Mouse (Mus musculus): ENCODE data around the gene Map2k2.
"Not testable (repeated sequence)": the region's sequence is repeated elsewhere in the genome, so short reads cannot be mapped to it uniquely, and the experiment has no call there.

The Map2k2 gene

DNA sequence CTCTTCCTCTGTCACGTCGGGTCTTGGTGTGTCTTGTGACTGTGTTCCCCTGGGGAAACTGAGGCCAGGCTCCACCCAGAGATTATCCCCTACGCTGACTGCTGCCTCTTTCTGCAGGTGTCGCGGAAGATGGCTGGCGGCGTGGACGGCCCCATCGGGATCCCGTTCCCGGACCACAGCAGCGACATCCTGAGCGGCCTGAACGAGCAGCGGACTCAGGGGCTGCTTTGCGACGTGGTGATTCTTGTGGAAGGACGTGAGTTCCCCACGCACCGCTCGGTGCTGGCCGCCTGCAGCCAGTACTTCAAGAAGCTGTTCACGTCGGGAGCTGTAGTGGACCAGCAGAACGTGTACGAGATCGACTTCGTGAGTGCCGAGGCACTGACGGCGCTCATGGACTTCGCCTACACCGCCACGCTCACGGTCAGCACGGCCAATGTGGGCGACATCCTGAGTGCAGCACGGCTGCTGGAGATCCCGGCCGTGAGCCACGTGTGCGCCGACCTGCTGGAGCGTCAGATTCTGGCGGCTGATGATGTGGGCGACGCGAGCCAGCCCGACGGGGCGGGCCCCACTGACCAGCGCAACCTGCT lies 38.2 kb downstream of the Map2k2 start:
- no peak for DNase-seq

DNA sequence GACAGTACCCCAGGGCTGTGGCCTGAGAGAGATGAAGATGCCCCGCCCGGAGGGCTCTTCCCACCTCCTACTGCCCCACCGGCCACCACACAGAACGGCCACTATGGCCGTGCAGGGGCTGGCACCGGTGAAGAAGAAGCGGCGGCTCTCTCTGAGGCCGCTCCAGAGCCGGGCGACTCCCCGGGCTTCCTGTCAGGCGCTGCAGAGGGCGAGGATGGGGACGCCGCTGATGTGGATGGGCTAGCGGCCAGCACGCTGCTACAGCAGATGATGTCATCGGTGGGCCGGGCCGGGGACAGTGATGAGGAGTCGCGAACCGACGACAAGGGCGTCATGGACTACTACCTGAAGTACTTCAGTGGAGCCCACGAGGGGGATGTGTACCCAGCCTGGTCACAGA lies 39.0 kb downstream of the Map2k2 start:
- DNase-seq: no peak

DNA sequence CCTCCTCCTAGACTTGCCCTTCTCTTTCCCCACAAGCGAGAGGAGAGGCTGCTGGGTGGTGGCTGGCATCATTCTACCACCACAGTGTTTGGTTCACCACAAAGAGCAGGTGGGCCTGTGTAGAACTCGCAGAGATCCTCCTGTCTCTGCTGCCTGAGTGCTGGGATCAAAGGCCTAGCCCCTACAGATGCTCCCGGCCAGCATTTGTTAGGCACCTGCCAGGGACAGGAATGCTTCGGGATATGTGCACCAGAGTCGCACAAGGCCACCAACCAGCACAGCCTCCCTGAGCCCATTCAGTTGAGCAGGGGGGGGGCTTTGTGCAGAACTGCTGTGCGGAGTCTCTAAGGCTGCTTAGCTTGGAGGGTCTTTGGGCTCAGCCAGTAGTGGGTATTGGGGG lies 39.6 kb downstream of the Map2k2 start:
- DNase-seq: no peak

DNA sequence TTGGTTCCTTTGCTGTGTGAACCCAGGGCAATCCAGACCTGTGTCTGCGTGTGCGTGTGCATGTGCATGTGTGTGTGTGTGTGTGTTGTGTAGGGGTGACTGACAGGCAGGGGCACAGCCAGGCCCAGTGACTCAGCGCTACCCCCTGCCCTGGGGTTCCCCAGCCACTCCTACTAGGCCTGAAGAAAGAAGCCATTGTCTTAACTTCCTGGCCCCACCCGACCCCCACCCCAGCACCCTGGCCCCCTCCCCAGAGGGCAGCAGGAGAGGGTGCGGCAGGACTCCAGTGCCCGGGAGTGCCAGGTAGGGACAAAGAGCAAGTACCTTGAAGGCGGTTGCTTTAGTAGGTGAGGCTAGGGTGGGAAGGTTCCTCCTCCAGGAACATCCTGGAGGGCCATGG lies 40.1 kb downstream of the Map2k2 start:
- no peak for DNase-seq

DNA sequence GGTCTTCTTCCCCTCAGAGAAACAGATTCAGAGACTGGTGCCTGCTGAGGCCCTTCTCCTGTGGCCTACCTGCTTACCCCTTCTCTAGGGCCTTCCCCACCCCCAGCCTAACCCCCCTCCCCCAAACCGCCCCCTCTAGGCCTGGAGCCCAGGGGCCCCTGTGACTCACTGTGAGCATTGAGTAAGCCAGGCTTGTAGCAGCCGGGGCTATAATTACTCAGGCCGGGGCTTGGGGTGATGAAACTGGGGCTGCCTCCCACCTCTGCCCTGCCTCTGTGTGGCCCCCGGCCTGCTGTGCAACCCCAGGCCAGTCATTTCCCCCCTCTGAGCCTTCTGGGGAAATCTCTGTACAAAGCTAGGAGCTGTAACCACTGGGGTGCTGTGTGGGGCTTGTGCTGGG lies 40.6 kb downstream of the Map2k2 start:
- no peak for DNase-seq

DNA sequence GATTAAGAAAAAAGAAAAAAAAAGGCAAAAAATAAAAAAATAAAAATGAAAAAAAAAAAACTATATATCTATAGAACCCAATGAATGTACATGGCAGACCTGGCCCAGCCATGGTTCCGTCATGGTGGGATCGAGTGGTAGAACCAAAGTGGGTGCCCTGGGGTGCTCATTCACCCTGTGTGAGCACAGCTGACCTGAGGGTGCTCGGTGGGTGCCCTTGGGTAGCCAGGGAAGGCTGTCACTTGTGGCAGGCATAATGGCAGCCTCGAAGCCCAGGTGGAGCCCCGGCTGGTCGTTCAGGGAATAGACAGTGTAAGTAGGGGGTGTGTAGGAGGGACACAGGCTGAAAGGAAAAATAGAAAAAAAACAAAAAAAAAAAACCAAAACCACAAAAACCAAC lies 45.5 kb downstream of the Map2k2 start:
- DNase-seq: no peak

DNA sequence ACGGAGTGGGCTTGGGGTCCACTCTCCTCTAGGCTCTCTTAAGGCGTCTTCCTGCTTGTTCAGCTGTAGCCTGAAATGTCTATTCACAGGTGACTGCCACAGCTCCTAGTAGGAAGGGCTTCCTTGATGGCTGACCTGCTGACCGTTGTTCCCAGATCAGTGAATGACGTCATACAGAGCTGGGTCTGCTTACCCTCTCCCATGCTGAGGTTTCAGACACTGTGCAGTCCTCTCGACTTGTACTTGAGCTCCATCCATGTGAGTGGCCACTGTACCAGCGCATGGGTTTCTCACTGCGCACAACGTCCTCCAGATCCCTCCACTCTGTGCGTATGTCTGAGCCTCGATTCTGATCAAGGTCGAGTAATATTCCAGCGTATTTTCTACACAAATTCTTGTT lies 46.9 kb downstream of the Map2k2 start:
- DNase-seq: no peak

DNA sequence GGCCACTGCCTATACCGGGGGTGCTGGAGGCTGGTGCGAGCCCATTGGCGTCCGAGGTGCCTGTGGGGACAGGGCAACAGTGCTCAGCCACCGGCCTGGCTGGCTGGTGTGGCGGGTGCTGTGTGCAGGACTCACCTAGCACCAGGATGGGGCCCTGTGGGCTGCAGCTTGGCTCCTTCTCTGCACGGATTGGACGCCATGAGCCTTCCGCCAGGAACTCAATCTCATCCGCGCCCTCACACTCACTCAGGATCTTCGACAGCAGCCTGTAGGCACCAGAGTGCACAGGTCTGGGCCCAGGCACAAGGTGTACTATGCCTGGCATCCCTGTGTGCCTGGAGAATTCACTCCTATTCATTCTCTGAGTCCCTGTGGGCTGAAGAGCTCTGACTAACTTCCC lies 48.6 kb downstream of the Map2k2 start:
- DNase-seq: no peak

DNA sequence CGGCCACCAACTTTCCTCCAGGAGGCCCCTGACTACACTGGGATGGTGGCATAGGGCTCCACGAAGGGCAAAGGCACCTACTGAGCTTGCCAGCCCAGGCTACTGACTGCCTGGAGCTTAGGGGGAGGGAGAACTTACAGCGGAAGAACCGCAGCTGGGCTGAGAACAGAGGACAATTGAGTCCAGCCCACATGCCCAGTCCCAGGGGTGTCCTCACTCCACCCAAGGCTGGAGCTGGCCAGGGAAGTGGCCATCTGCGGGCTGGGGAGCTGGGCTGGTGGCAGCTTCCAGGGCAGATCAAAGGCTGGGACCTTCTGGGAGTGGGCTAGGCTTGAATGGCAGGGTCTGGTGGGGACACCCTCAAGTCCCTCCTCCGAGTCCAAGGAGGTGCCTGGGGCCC lies 49.0 kb downstream of the Map2k2 start:
- DNase-seq: no peak

DNA sequence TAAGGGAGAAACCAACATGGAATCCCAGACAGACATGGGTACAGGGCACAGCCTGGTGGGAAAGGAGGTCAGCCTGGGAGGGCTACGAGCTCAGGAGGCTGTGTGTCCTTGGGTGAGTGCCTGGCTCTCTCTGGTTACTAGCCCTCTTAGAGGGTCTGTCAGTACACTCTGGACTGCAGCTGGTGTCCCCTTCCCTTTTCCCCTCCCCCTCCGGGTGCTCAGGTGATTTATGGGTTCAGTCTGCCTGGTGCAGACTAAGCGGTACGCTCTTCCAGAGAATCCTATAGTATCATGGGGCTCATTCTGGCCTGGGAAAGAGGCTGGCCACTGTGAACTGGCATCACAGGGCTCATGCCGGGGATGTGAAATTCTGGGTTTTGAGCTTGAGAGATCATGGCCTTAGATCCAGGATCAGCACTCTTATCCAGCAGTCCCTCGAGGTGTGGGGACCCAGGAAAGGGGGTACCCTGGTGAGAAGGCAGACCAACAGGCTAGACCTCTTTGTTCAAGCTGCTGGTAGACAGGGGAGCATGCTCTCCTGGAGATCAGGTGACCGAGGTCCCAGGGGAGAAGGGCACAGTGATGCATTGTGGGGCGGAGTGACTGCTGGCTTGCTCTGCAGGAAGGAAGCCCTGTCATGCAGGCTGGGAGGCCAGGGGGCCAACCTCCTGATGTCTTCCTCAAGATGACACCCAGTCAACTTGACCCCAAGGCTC lies 56.0 kb downstream of the Map2k2 start:
- no peak for DNase-seq

DNA sequence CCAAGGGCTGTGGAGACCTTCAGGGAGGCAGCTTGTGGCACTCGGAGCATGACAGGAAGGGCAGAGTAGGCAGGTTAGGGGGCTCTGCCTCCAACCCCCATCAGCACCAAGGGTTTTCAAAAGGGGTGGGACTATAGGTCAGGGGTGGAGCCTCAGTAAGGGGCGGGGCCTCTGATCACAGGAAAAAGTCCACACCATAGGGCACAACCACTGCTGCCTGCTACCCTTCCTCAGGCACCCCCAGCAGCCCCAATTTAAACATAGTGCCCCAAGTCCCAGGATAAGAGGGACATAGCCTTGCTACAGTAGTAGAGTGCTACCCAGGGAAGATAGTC lies 56.6 kb downstream of the Map2k2 start:
- no peak for DNase-seq

DNA sequence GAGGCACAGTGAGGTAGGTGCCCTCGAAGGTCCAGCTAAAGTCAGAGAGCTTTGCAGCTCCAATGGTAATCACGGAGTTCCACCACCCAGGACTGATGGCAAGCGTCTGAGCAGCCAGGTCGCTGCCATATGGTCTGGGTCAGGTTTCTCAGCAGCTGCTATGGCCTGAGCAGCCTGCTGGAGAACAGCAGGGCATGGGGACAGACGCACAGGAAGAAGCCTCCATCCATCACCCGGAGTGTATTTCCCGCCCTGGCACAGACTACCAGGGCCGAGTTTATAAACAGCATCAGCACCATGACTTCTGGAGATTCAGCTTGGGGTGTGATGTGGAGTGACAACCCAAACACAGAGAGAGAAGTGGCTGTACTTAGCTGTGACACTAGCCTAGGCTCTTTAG lies 59.4 kb downstream of the Map2k2 start:
- no peak for DNase-seq

DNA sequence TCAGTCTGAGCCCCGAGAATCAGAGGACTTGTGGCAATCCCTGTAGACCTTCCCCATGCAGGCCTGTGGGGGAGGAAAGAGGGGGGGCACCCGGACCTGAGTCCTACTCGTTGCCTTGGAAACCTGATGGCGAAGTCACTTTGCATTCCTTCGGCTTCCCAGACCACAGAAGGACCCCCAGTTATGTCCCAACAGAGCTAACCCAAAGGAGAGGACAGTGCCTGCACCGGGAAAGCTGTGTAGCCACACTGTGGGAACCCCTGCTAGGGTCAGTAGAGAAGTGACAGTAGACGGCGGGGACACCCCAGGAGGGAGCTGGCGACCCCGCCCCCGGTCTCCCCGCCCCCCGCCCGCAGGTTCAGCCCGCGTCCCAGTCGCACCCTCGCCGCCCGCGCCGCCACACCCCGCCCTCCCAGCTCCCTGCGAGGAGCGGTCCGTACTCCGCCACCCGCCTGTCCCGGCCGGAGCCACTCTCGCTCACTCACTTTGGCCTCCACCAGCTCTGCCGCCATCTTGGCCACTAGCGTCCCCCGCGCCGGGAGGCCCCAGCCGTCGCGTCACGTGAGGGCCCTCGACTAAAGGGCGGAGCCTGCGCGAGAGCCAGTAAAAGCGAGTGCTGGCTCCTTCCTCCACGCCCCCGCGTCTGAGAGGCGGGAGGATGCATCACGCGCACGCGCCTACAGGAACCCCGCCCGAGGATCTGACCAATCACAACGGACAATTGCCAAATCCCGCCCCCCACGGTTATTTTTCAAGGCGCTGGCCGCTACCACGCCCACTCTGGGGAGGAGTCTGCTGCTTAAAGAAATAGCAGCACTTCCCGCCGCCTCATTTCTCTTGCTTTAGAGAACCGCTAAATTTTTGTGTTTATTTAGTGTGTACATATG lies 61.7 kb downstream of the Map2k2 start, which contains the start of gene Pias4:
TSS of gene Pias4 (minus strand) at position 724 of the 887 bp plus-strand sequence.
- peak; percentile 100 for DNase-seq

DNA sequence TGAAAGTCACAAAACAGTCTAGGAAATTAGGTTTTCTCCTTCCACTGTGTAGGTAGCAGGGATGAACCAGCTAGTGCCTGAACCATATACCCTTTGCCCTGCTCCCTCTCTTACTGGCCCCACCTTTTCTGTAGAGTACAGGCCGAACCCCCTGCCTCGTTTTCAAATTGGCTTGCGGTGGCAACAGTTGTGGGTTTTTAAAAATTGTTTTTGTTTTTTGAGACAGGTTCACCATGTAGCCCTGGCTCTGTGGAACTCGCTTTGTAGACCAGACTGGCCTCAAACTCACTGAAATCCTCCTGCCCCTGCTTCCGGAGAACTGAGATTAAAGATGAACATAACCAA lies 62.3 kb downstream of the Map2k2 start:
- DNase-seq: no peak

DNA sequence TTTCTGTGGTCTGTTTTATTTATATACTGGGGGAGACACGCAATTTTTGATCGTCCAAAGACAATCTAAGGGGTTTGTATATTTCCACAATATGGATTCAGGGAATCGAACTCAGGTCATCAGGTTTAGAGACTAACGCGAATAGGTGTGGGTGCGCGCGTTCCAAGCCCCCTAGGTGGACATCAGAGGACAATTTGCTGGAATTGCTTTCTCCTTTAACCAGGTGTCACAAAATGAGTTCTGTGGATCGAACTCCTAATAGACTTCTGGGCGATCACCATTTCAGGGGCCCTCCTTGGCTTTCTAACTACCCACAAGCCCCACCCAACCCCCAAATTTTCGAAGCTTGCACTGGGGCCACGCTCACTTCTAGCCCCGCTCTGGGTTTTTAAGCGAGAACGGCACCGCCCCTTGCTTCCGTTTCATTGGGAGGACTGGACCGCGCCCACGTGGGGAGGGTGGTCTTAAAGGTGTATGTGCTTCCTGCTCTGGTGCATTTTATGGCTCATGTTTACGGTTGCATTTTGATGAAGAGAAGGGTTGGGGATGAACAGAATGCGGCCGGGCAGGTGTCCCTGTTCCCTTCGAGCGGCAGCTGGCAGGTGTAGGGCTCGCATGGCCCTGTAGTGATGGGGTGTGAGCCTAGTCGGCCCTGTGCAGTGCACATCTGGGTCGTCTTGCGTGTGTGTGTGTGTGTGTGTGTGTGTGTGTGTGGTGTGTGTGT lies 63.0 kb downstream of the Map2k2 start:
- peak; percentile 82 for DNase-seq

DNA sequence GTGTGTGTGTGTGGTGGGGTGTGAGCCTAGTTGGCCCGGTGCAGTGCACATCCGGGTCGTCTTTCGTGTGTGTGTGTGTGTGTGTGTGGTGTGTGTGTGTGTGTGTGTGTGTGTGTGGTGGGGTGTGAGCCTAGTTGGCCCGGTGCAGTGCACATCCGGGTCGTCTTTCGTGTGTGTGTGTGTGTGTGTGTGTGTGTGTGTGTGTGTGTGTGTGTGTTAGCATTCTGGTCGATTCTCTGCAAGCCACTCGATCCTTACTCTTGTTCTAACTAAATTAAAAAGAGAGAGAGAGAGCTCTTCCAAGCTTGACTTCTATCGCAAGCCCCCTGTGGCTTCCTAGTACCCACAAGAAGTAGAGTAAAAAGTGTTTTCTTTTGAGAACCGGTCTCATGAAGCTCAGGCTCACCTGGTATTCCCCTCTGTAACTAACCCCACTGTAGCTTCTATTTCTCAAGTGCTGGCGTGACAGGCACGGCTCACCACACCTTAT lies 63.7 kb downstream of the Map2k2 start:
- DNase-seq: not testable (repeated sequence)

DNA sequence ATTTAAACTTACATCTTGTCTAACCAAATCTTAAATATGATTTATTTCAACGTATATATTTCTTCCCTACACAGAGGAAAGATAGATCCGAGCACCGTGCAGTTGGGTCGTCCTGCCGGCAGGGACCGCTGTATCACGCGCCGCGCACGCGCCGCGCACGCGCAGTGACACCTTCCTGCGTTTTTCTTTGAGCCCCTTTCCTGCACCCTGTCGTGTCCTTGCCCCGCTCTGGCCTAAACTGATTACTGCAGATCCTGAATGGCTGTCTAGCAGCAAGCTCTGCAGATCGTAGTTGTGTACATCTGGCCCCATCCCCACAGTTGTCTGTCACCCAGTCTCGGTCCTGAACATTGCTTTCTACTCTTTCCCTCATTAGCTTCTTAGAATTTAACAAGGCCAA lies 67.4 kb downstream of the Map2k2 start:
- DNase-seq: peak; percentile 87

DNA sequence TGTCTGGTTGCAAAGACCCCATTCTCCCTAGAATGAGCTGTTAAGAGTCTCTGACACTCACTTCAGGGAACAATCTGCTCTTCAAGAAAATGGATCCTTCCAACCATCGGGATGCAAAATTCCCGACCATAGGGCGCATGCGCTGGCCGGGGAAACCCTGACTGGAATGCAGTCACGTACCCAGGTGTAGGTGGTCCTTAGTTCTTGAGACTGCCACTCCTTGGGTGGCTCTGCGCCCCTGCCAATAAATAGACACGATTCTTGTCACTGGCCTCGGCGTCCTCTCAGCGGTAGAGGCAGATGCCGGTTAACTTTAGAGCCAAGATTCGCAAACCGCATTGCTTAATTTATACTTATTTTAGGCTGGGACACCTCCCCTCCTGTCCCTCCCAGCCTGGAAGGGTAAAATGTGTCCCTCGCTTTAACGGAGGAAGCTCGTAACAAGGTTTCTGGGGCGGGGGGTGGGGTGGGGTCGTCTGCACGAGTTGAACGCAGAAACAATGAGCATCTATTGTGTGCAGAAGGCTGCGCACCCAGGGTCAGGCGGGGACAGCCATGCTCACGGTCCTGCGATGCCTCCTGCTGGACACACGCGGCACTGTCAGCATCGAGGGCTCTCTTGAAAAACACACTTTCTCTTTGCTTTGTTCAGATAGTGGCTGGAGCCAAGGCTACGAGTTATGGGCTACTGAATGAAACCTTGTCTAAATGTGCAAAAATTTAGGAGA lies 69.1 kb downstream of the Map2k2 start:
- peak; percentile 86 for DNase-seq

DNA sequence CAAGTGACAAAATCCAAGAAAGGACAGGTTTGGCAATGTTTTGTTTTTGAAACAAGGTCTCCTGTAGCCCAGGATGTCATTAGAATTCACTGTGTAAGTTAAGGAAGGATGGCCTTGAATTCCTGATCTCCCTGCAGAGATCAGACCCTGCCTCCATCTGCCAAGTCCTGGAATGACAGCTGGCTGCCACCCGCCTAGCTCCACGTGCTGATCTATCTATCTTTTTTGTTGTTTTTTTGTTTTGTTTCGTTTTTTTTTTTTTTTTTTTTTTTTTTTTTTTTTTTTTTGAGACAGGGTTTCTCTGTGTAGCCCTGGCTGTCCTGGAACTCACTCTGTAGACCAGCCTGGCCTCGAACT lies 69.6 kb downstream of the Map2k2 start:
- not testable (repeated sequence) for DNase-seq

DNA sequence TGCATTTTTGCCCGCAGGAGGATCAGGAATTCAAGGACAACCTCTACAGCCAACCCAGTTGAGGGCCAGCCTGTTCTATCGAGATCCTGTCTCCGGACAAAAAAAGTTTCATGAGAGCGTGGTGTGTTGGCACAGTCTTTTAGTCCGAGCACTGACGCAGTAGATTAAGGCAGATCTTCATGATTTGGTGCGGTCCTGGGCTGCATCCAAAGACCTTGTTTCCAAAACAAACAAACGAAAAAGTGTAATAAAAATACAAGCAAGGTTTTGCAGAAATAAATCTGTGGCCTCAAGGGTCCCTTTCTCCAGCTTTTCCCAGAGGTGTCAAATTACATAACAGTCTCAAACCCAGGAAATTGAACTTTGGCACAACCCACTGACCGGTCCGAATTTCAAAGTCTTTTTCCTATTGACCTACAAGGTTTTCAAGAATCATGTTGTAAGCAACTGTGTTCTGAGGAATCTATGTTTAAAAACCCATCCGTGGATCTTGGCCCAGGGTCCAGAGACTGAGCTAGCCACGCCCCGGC lies 70.3 kb downstream of the Map2k2 start:
- no peak for DNase-seq

DNA sequence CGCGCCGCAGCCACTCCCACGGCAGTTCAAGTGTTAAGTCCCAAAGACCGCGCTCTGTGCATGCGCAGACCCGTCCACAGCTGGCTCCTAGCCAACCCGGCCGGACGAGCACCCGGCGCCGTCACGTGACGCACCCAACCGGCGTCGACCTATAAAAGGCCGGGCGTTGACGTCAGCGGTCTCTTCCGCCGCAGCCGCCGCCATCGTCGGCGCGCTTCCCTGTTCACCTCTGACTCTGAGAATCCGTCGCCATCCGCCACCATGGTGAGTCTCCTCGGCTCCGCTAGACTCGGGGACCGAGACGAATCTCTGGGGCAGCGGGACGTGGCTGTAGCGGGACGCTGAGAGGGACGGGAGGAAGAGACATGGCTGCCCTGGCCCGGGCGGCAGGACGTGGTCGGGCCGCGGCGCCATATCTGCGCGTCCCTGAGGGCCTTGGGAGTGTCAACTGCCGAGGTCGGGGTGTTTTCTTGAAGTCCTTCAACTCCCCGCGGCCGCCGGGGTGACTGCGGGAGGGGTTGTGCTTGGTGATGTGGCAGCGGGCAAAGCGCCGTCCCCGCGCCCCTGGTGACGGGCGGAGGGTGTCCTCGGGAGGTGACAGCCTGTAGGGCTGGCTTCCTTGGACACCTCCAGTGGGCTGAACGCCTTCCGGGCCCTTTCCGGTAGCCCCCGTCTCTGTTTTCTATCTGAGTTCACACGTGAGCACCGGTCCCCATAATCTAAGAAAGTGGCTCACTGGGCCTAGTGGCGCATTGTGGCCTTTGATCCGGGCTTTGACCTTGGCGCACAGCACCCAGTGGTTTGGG lies 71.0 kb downstream of the Map2k2 start, which contains the start of gene Eef2:
TSS of gene Eef2 (plus strand) at position 166 of the 806 bp plus-strand sequence.
- DNase-seq: peak; percentile 98
